Mouse (Mus musculus) layer of hippocampus, postnatal 25 days (tissue): Measurements from ENCODE around the gene Acot5. TPM values are rescaled to one million over a fixed set of nuclear protein-coding genes. Genes with fewer than 3 reads are reported as not detected.

Source experiments
- DNase-seq, 2 experiments: peaks; one replicate each; pipeline ENCODE4 v3.0.0; 2022; ENCODE audit warnings: mixed read lengths in 2 of 2, low spot score in 1 of 2; ENCODE audit errors: extremely low spot score in 1 of 2
- total RNA-seq, 2 experiments: library from RNA; stranded (reverse); gene quantifications; 2 replicates each; pipeline ENCODE4 v1.2.3; 2021

The Acot5 gene
- total RNA-seq, 2 experiments from 2014 or later = 8.3 TPM

- peak; percentile 62 to 82 for DNase-seq
Observed at GRCm38 (mm10) chr12:84114153-84114994, 45.2 kb downstream of the Acot5 start, which contains the start of gene Dnal1. Gene Dnal1, plus strand, starts transcription at chr12:84114366.

- DNase-seq = no peak
Observed at GRCm38 (mm10) chr12:84119584-84119983, 50.5 kb downstream of the Acot5 start.

Other genes starting within 250 kb of the Acot5 start
- gene Numb, start 147.4 kb upstream of the Acot5 start, total RNA-seq = 10 to 100 TPM; 29.7 to 36.8 TPM
- gene Riox1, start 118.7 kb upstream of the Acot5 start, total RNA-seq = 10 to 100 TPM; 14.7 TPM
- gene Heatr4, start 84.5 kb upstream of the Acot5 start, total RNA-seq = not detected
- gene Acot2, start 81.5 kb upstream of the Acot5 start, total RNA-seq = 10 to 100 TPM; 14.9 to 16.2 TPM
- 10 to 100 TPM; 25.6 to 30.9 TPM for gene Acot1, start 59.8 kb upstream of the Acot5 start, total RNA-seq
- gene Acot4, start 30.9 kb upstream of the Acot5 start, total RNA-seq = 1 to 10 TPM; 2.5 to 4.0 TPM
- gene Gm49366, start 30.4 kb upstream of the Acot5 start, total RNA-seq = not detected
- 1 to 10 TPM; 2.3 to 3.5 TPM for gene Acot3, start 17.2 kb upstream of the Acot5 start, total RNA-seq
- gene Acot6, start 31.3 kb downstream of the Acot5 start, total RNA-seq = 1 to 10 TPM; 4.3 to 5.3 TPM
- gene Dnal1, start 45.0 kb downstream of the Acot5 start, total RNA-seq = 100 to 1,000 TPM in 1 of 2 experiments, 10 to 100 TPM in 1; 95.8 to 104 TPM
- gene Pnma1, start 79.2 kb downstream of the Acot5 start, total RNA-seq = 1 to 10 TPM; 3.8 to 4.5 TPM
- gene Elmsan1, start 149.6 kb downstream of the Acot5 start, total RNA-seq = 10 to 100 TPM; 21.0 to 21.7 TPM
- 10 to 100 TPM; 38.0 to 41.3 TPM for gene Ptgr2, start 215.9 kb downstream of the Acot5 start, total RNA-seq
- 10 to 100 TPM; 31.4 to 38.7 TPM for gene Zfp410, start 247.5 kb downstream of the Acot5 start, total RNA-seq